Mouse (Mus musculus): ENCODE data around the gene Cadm4. TPM values are rescaled to one million over a fixed set of nuclear protein-coding genes. Genes with fewer than 3 reads are reported as not detected.

The Cadm4 gene
- total and polyA plus RNA-seq, 3 experiments = 0.16 to 0.59 (median 0.36) TPM

- Histone ChIP-seq H3K9me3 (replicated peaks; ENCODE audit: low read length) (no peaks in the 10 kb centered on the region), H3K27ac (ENCODE audit: insufficient read depth, low read depth) (no peak overlapping the region), H3K27me3 (replicated peaks) (peaks cover 52% of the 10 kb centered on the region), H3K36me3 (replicated peaks in 1 of 2; ENCODE audit: control insufficient read depth in 1 of 2, insufficient read depth in 1 of 2, low read length in 1 of 2) (no peaks in the 10 kb centered on the region), H3K9ac (ENCODE audit: insufficient read depth, low read depth) (no peak overlapping the region), H3K4me2 (ENCODE audit: insufficient read depth, low read depth, poor library complexity, severe bottlenecking) (no peak overlapping the region), H3K4me3 (replicated peaks in 1 of 3; ENCODE audit: low read depth in 2 of 3, low read length in 2 of 3, poor library complexity in 1 of 3) (no peak overlapping the region), H3K79me2 (replicated peaks; ENCODE audit: control insufficient read depth, extremely low read depth, insufficient read depth, poor library complexity, severe bottlenecking) (no peaks in the 10 kb centered on the region), H3K4me1 (ENCODE audit: control insufficient read depth in 1 of 2, insufficient read depth in 2 of 2) (peaks cover 3 to 15% of the 10 kb centered on the region in 2 experiments; a peak in 3 of 4 replicates)
- dilution Hi-C loops (cut with MboI; ENCODE audit: extremely low pct_ligation_motif_present, extremely low pct_unique_long_range_greater_than_20kb, low sequenced_read_pairs) = no loop called here
- DNase-seq (ENCODE audit: extremely low read depth) = no peak
- in situ Hi-C loops (cut with MboI; ENCODE audit: low pct_ligation_motif_present, low pct_unique_long_range_greater_than_20kb, low sequenced_read_pairs) = no loop called here
- TF ChIP-seq NRF1 (IDR thresholded peaks at IDR 0.05; ENCODE audit: low read depth, low read length) = no peak
- TF ChIP-seq MAZ (IDR thresholded peaks at IDR 0.05; ENCODE audit: low read depth, low read length) = no peak
- TF ChIP-seq MAX (IDR thresholded peaks at IDR 0.05; ENCODE audit: low read length) = no peak
- TF ChIP-seq SIN3A (IDR thresholded peaks at IDR 0.05; ENCODE audit: low read length) = no peak
These were observed 6.5 kb downstream of the Cadm4 start for GRCm38 (mm10) chr7:24488303-24488702.

DNA sequence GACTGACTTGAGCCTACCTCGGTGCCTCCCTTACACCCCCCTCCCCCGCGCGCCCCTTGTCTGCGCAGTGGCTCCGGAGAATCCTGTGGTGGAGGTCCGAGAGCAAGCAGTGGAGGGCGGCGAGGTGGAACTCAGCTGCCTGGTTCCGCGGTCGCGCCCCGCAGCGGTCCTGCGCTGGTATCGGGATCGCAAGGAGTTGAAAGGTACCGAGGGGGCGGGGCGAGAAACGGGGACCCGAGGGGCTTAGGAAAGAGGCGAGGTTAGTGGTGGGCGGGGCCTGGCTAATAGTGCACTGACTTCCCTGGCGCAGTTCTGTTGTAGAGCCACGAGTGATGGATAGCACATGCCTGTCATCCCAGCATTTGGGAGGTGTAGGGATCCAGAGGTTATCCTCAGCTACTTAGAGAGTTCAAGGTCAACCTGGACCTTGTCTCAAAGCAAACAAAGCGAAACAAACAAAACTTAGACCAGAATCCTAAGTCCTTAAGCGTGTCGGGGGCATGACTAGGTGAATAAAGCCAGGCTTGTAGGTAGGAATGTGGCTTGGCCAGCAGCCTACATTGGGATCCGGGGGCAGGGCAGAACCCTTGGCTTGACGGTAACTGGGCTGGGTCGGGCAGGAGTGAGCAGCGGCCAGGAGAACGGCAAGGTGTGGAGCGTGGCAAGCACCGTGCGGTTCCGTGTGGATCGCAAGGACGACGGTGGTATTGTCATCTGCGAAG lies 18.2 kb downstream of the Cadm4 start:
- TF ChIP-seq JUND (conservative IDR thresholded peaks at IDR 0.05; ENCODE audit: low read depth, low read length) (no peak), NRF1 (IDR thresholded peaks at IDR 0.05; ENCODE audit: low read depth, low read length) (no peak), PAX5 (IDR thresholded peaks at IDR 0.05; ENCODE audit: low read length) (no peak), HCFC1 (IDR thresholded peaks at IDR 0.05; ENCODE audit: low read depth, low read length) (no peak), MAX (IDR thresholded peaks at IDR 0.05; ENCODE audit: low read length) (no peak), USF2 (conservative IDR thresholded peaks at IDR 0.05; ENCODE audit: low read depth, low read length) (no peak), ZMIZ1 (IDR thresholded peaks at IDR 0.05; ENCODE audit: low read depth, low read length) (no peak), CTCF (conservative IDR thresholded peaks at IDR 0.05 in 1 of 2, IDR thresholded peaks at IDR 0.05 in 1 of 2; ENCODE audit: low read depth in 2 of 2, low read length in 2 of 2) (no peak), RCOR1 (conservative IDR thresholded peaks at IDR 0.05; ENCODE audit: low read depth, low read length) (no peak), ZNF384 (IDR thresholded peaks at IDR 0.05; ENCODE audit: low read depth, low read length) (no peak), MAZ (IDR thresholded peaks at IDR 0.05; ENCODE audit: low read depth, low read length) (no peak)
- no peak overlapping the region for H3K4me3 ChIP-seq (replicated peaks in 1 of 3; ENCODE audit: low read depth in 2 of 3, low read length in 2 of 3, poor library complexity in 1 of 3)
- dilution Hi-C loops (cut with MboI; ENCODE audit: extremely low pct_ligation_motif_present, extremely low pct_unique_long_range_greater_than_20kb, low sequenced_read_pairs) = no loop called here

GRCm38 (mm10) chr7:24500929-24501328 lies 19.1 kb downstream of the Cadm4 start:
- dilution Hi-C loops (cut with MboI; ENCODE audit: extremely low pct_ligation_motif_present, extremely low pct_unique_long_range_greater_than_20kb, low sequenced_read_pairs) = no loop called here
- no peaks in the 10 kb centered on the region for H3K79me2 ChIP-seq (replicated peaks; ENCODE audit: control insufficient read depth, extremely low read depth, insufficient read depth, poor library complexity, severe bottlenecking)
- TF ChIP-seq CTCF (conservative IDR thresholded peaks at IDR 0.05 in 1 of 2, IDR thresholded peaks at IDR 0.05 in 1 of 2; ENCODE audit: low read depth in 2 of 2, low read length in 2 of 2) = peak in 1 of 2 experiments; percentile 32; a peak in 2 of 4 replicates
- no peak for TF ChIP-seq ZNF384 (IDR thresholded peaks at IDR 0.05; ENCODE audit: low read depth, low read length)
- 0 out of 2 replicates have a peak, but pooled peaks have one; percentile 4 for TF ChIP-seq SMC3 (IDR thresholded peaks at IDR 0.05; ENCODE audit: low read depth, low read length)
- no peak for TF ChIP-seq MAX (IDR thresholded peaks at IDR 0.05; ENCODE audit: low read length)
- no peak for TF ChIP-seq GABPA (IDR thresholded peaks at IDR 0.05; ENCODE audit: insufficient replicate concordance, low read depth, low read length)
- TF ChIP-seq USF2 (conservative IDR thresholded peaks at IDR 0.05; ENCODE audit: low read depth, low read length) = no peak
- no peak overlapping the region for H3K4me3 ChIP-seq (replicated peaks in 1 of 3; ENCODE audit: low read depth in 2 of 3, low read length in 2 of 3, poor library complexity in 1 of 3)
- peaks cover 0 to 21% of the 10 kb centered on the region in 2 experiments; a peak in 2 of 4 replicates for H3K4me1 ChIP-seq (ENCODE audit: control insufficient read depth in 1 of 2, insufficient read depth in 2 of 2)
- H3K27me3 ChIP-seq (replicated peaks) = peaks cover 9% of the 10 kb centered on the region
- peaks cover 0 to 2% of the 10 kb centered on the region in 2 experiments for H3K36me3 ChIP-seq (replicated peaks in 1 of 2; ENCODE audit: control insufficient read depth in 1 of 2, insufficient read depth in 1 of 2, low read length in 1 of 2)
- no peak overlapping the region for H3K9ac ChIP-seq (ENCODE audit: insufficient read depth, low read depth)
- no peak for DNase-seq (ENCODE audit: extremely low read depth)
- in situ Hi-C loops (cut with MboI; ENCODE audit: low pct_ligation_motif_present, low pct_unique_long_range_greater_than_20kb, low sequenced_read_pairs) = no loop called here
- H3K4me2 ChIP-seq (ENCODE audit: insufficient read depth, low read depth, poor library complexity, severe bottlenecking) = no peak overlapping the region
- H3K9me3 ChIP-seq (replicated peaks; ENCODE audit: low read length) = peaks cover 10% of the 10 kb centered on the region
- no peak overlapping the region for H3K27ac ChIP-seq (ENCODE audit: insufficient read depth, low read depth)

More for the DNA sequence above, 18.2 kb downstream of the Cadm4 start:
- Histone ChIP-seq H3K27ac (ENCODE audit: insufficient read depth, low read depth) (no peak overlapping the region), H3K9ac (ENCODE audit: insufficient read depth, low read depth) (no peak overlapping the region), H3K4me2 (ENCODE audit: insufficient read depth, low read depth, poor library complexity, severe bottlenecking) (no peak overlapping the region), H3K79me2 (replicated peaks; ENCODE audit: control insufficient read depth, extremely low read depth, insufficient read depth, poor library complexity, severe bottlenecking) (no peaks in the 10 kb centered on the region), H3K4me1 (ENCODE audit: control insufficient read depth in 1 of 2, insufficient read depth in 2 of 2) (peaks cover 0 to 13% of the 10 kb centered on the region in 2 experiments; a peak in 1 of 4 replicates), H3K27me3 (replicated peaks) (peaks cover 9% of the 10 kb centered on the region), H3K36me3 (replicated peaks in 1 of 2; ENCODE audit: control insufficient read depth in 1 of 2, insufficient read depth in 1 of 2, low read length in 1 of 2) (no peaks in the 10 kb centered on the region), H3K9me3 (replicated peaks; ENCODE audit: low read length) (peaks cover 10% of the 10 kb centered on the region)
- in situ Hi-C loops (cut with MboI; ENCODE audit: low pct_ligation_motif_present, low pct_unique_long_range_greater_than_20kb, low sequenced_read_pairs) = no loop called here
- no peak for DNase-seq (ENCODE audit: extremely low read depth)
